In the genomic region with DNA sequence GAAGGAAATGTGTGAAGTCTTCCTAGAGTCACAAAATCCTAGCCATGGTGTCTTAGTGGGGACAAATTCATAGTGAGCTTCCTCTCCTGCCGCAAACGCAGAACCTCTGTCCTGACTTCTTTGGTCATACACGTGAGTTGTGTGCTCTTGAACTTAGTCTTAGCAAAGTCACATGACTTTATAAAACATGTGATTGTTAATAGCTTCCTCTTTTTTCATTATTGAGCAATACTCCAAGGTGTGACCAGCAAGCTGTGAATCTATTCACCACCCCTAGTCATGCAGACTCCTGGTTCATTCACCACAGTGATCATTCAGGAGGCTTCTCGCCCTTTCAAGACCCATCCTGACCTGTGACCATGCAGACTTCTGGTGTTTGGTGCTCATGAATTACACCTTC, we compare ENCODE assay signal across 21 mouse cellular contexts.
DNase-seq lines count a peak whose midpoint lies in the region; ATAC-seq and TF ChIP-seq lines count a peak whose summit lies in the region.
"Had no signal": no experiment of that assay in that cellular context is flagged by ENCODE, and none has a peak within 500 bp of the region (broad histone marks: within the 10 kb centered on the region; RNA-seq: fewer than 3 reads in every experiment).

No protein-coding gene starts in this region.

- no peaks in the 10 kb centered on the region for H3K36me3 ChIP-seq in liver, postnatal 0 days (replicated peaks; ENCODE audit: insufficient read depth, low read length)
- H3K36me3 ChIP-seq: embryonic facial prominence, embryonic 10.5 days; heart, embryonic 12.5 days; hindbrain, embryonic 10.5 days had no signal

- H3K27ac ChIP-seq in liver, postnatal 0 days (ENCODE audit: low read depth) = no peak overlapping the region
- 0 out of 2 replicates have a peak overlapping the region, but pooled peaks have one; percentile 27 for H3K27ac ChIP-seq in bone marrow macrophage, adult 2 months (ENCODE audit: insufficient read depth, low read depth, low read length)
- H3K27ac ChIP-seq: embryonic facial prominence, embryonic 10.5 days; forebrain, embryonic 13.5 days; heart, adult 2 months; hindbrain, embryonic 10.5 days; hindbrain, embryonic 14.5 days had no signal

- H3K4me3 ChIP-seq in liver, postnatal 0 days (ENCODE audit: low read depth, low read length) = no peak overlapping the region
- H3K4me3 ChIP-seq in bone marrow macrophage, adult 2 months (ENCODE audit: insufficient read depth, low read length) = no peak overlapping the region
- H3K4me3 ChIP-seq: embryonic facial prominence, embryonic 10.5 days; forebrain, embryonic 13.5 days; heart, adult 2 months; heart, embryonic 12.5 days; hindbrain, embryonic 10.5 days had no signal

- DNase-seq in liver, postnatal 0 days = peak; percentile 8
- DNase-seq in liver = no peak
- peak; percentile 1 for DNase-seq in thymus, postnatal 14 days
- DNase-seq in thymus, postnatal 10 days (ENCODE audit: low spot score in 2 of 2) = no peak
- no peak for DNase-seq in kidney, adult 18-20 months
- no peak for DNase-seq in retina, embryonic 14.5 days (ENCODE audit: low spot score)
- DNase-seq: adrenal gland, postnatal 14 days; cerebellum, adult 18-20 months; cerebellum, adult 9-11 months; cerebellum, postnatal 36 days; forebrain, postnatal 0 days; gastrocnemius, postnatal 36 days had no signal

- no peak overlapping the region for H3K4me2 ChIP-seq in liver, postnatal 0 days (ENCODE audit: low read depth, low read length)
- H3K4me2 ChIP-seq: forebrain, embryonic 13.5 days; heart, embryonic 12.5 days; hindbrain, embryonic 14.5 days had no signal

- no peak for TF ChIP-seq EP300 in liver, postnatal 0 days (IDR thresholded peaks at IDR 0.05; ENCODE audit: low read depth)

- H3K4me1 ChIP-seq in liver, postnatal 0 days (ENCODE audit: insufficient read depth) = no peaks in the 10 kb centered on the region
- peaks cover 10% of the 10 kb centered on the region for H3K4me1 ChIP-seq in bone marrow macrophage, adult 2 months (ENCODE audit: control insufficient read depth, insufficient read depth, low read length)
- H3K4me1 ChIP-seq: heart, embryonic 12.5 days had no signal

- TF ChIP-seq POLR2A in bone marrow macrophage, adult 2 months (IDR thresholded peaks at IDR 0.05; ENCODE audit: borderline replicate concordance, low read depth, low read length) = no peak

- 60% methylated on average over 4 of the region's 4 CpGs for WGBS in liver, postnatal 0 days (ENCODE audit: insufficient replicate concordance)

- H3K9ac ChIP-seq in liver, postnatal 0 days (replicated peaks) = no peak overlapping the region
- H3K9ac ChIP-seq: forebrain, embryonic 13.5 days; forebrain, postnatal 0 days; heart, embryonic 12.5 days; hindbrain, embryonic 14.5 days had no signal

- no peaks in the 10 kb centered on the region for H3K27me3 ChIP-seq in liver, postnatal 0 days (ENCODE audit: insufficient read depth, low read length)

- H3K9me3 ChIP-seq in liver, postnatal 0 days (ENCODE audit: low read length) = no peaks in the 10 kb centered on the region
- H3K9me3 ChIP-seq: embryonic facial prominence, embryonic 10.5 days; forebrain, embryonic 13.5 days; hindbrain, embryonic 10.5 days had no signal

- no peak for TF ChIP-seq CTCF in liver, postnatal 0 days (IDR thresholded peaks at IDR 0.05; ENCODE audit: low read depth)
- TF ChIP-seq CTCF in bone marrow macrophage, adult 2 months (IDR thresholded peaks at IDR 0.05; ENCODE audit: low read depth, low read length) = no peak

- no peak for ATAC-seq in liver, postnatal 0 days
- ATAC-seq: activated CD4-positive, CD25-positive, alpha-beta regulatory T cell, adult 4 months; forebrain, embryonic 13.5 days; forebrain, postnatal 0 days; Patski had no signal

Comparison
In these comparisons a context has a peak if more than half of its experiments do, and no peak if none do; other contexts are left out.
1. DNase-seq: peak in liver, postnatal 0 days (single experiment) and thymus, postnatal 14 days (single experiment); none in liver (single experiment), thymus, postnatal 10 days (0 of 2), kidney, adult 18-20 months (single experiment) and retina, embryonic 14.5 days (single experiment).